Mouse (Mus musculus): Measurements from ENCODE around the gene Trem3. TPM values are rescaled to one million over a fixed set of nuclear protein-coding genes. Genes with fewer than 3 reads are reported as not detected.

Gene Trem3
- polyA plus RNA-seq, 1 experiment from 2014 or later = not detected

GRCm38 (mm10) chr17:48266138-48266537, 18.6 kb downstream of the Trem3 start:
- Histone ChIP-seq H3K27ac (ENCODE audit: low read depth, low read length) (0 out of 2 replicates have a peak overlapping the region, but pooled peaks have one; percentile 6), H3K4me1 (replicated peaks; ENCODE audit: control insufficient read depth, insufficient read depth, low read length) (no peaks in the 10 kb centered on the region), H3K27me3 (ENCODE audit: control insufficient read depth, insufficient read depth, low read length) (no peaks in the 10 kb centered on the region), H3K36me3 (ENCODE audit: control insufficient read depth, insufficient read depth, low read length) (no peaks in the 10 kb centered on the region), H3K9me3 (ENCODE audit: control insufficient read depth, low read length) (no peaks in the 10 kb centered on the region), H3K9ac (ENCODE audit: low read depth, low read length) (no peak overlapping the region), H3K4me2 (replicated peaks; ENCODE audit: low read depth, low read length) (no peak overlapping the region), H3K4me3 (ENCODE audit: low read depth, low read length) (no peak overlapping the region)
- no peak for ATAC-seq (ENCODE audit: low FRiP score)
- 29% methylated on average over 2 of the region's 2 CpGs for WGBS
- no peak for DNase-seq (ENCODE audit: low spot score)

GRCm38 (mm10) chr17:48266610-48267304, 19.2 kb downstream of the Trem3 start:
- DNase-seq (ENCODE audit: low spot score) = no peak
- Histone ChIP-seq H3K9ac (ENCODE audit: low read depth, low read length) (no peak overlapping the region), H3K27me3 (ENCODE audit: control insufficient read depth, insufficient read depth, low read length) (no peaks in the 10 kb centered on the region), H3K9me3 (ENCODE audit: control insufficient read depth, low read length) (no peaks in the 10 kb centered on the region), H3K4me1 (replicated peaks; ENCODE audit: control insufficient read depth, insufficient read depth, low read length) (no peaks in the 10 kb centered on the region), H3K4me2 (replicated peaks; ENCODE audit: low read depth, low read length) (no peak overlapping the region), H3K36me3 (ENCODE audit: control insufficient read depth, insufficient read depth, low read length) (no peaks in the 10 kb centered on the region), H3K4me3 (ENCODE audit: low read depth, low read length) (no peak overlapping the region), H3K27ac (ENCODE audit: low read depth, low read length) (0 out of 2 replicates have a peak overlapping the region, but pooled peaks have one; percentile 6)
- WGBS = 46% methylated on average over 2 of the region's 2 CpGs
- no peak for ATAC-seq (ENCODE audit: low FRiP score)

- Histone ChIP-seq H3K27me3 (ENCODE audit: control insufficient read depth, insufficient read depth, low read length) (no peaks in the 10 kb centered on the region), H3K9ac (ENCODE audit: low read depth, low read length) (no peak overlapping the region), H3K36me3 (ENCODE audit: control insufficient read depth, insufficient read depth, low read length) (no peaks in the 10 kb centered on the region), H3K4me3 (ENCODE audit: low read depth, low read length) (no peak overlapping the region), H3K4me2 (replicated peaks; ENCODE audit: low read depth, low read length) (no peak overlapping the region), H3K9me3 (ENCODE audit: control insufficient read depth, low read length) (no peaks in the 10 kb centered on the region), H3K27ac (ENCODE audit: low read depth, low read length) (no peak overlapping the region), H3K4me1 (replicated peaks; ENCODE audit: control insufficient read depth, insufficient read depth, low read length) (no peaks in the 10 kb centered on the region)
- DNase-seq (ENCODE audit: low spot score) (no peak), ATAC-seq (ENCODE audit: low FRiP score) (no peak)
- WGBS = 92% methylated on average over 1 of the region's 1 CpGs
These were observed 20.0 kb downstream of the Trem3 start for GRCm38 (mm10) chr17:48267591-48267990.

- H3K27me3 ChIP-seq (ENCODE audit: control insufficient read depth, insufficient read depth, low read length) = no peaks in the 10 kb centered on the region
- H3K9ac ChIP-seq (ENCODE audit: low read depth, low read length) = no peak overlapping the region
- no peak overlapping the region for H3K4me2 ChIP-seq (replicated peaks; ENCODE audit: low read depth, low read length)
- H3K27ac ChIP-seq (ENCODE audit: low read depth, low read length) = no peak overlapping the region
- H3K4me1 ChIP-seq (replicated peaks; ENCODE audit: control insufficient read depth, insufficient read depth, low read length) = no peaks in the 10 kb centered on the region
- H3K36me3 ChIP-seq (ENCODE audit: control insufficient read depth, insufficient read depth, low read length) = no peaks in the 10 kb centered on the region
- DNase-seq (ENCODE audit: low spot score) = no peak
- H3K4me3 ChIP-seq (ENCODE audit: low read depth, low read length) = no peak overlapping the region
- no peaks in the 10 kb centered on the region for H3K9me3 ChIP-seq (ENCODE audit: control insufficient read depth, low read length)
- no peak for ATAC-seq (ENCODE audit: low FRiP score)
These were observed 20.7 kb downstream of the Trem3 start for GRCm38 (mm10) chr17:48268276-48268675.

GRCm38 (mm10) chr17:48269833-48270232, 22.3 kb downstream of the Trem3 start:
- no peaks in the 10 kb centered on the region for H3K27me3 ChIP-seq (ENCODE audit: control insufficient read depth, insufficient read depth, low read length)
- ATAC-seq (ENCODE audit: low FRiP score) (no peak), DNase-seq (ENCODE audit: low spot score) (no peak)
- 72% methylated on average over 4 of the region's 4 CpGs for WGBS
- H3K9ac ChIP-seq (ENCODE audit: low read depth, low read length) = no peak overlapping the region
- no peaks in the 10 kb centered on the region for H3K9me3 ChIP-seq (ENCODE audit: control insufficient read depth, low read length)
- H3K4me3 ChIP-seq (ENCODE audit: low read depth, low read length) = no peak overlapping the region
- no peak overlapping the region for H3K27ac ChIP-seq (ENCODE audit: low read depth, low read length)
- H3K36me3 ChIP-seq (ENCODE audit: control insufficient read depth, insufficient read depth, low read length) = no peaks in the 10 kb centered on the region
- H3K4me1 ChIP-seq (replicated peaks; ENCODE audit: control insufficient read depth, insufficient read depth, low read length) = no peaks in the 10 kb centered on the region
- H3K4me2 ChIP-seq (replicated peaks; ENCODE audit: low read depth, low read length) = no peak overlapping the region

- Histone ChIP-seq H3K4me1 (replicated peaks; ENCODE audit: control insufficient read depth, insufficient read depth, low read length) (no peaks in the 10 kb centered on the region), H3K27me3 (ENCODE audit: control insufficient read depth, insufficient read depth, low read length) (no peaks in the 10 kb centered on the region), H3K27ac (ENCODE audit: low read depth, low read length) (no peak overlapping the region), H3K9ac (ENCODE audit: low read depth, low read length) (no peak overlapping the region), H3K36me3 (ENCODE audit: control insufficient read depth, insufficient read depth, low read length) (no peaks in the 10 kb centered on the region), H3K4me2 (replicated peaks; ENCODE audit: low read depth, low read length) (no peak overlapping the region), H3K9me3 (ENCODE audit: control insufficient read depth, low read length) (no peaks in the 10 kb centered on the region), H3K4me3 (ENCODE audit: low read depth, low read length) (no peak overlapping the region)
- DNase-seq (ENCODE audit: low spot score) (no peak), ATAC-seq (ENCODE audit: low FRiP score) (no peak)
- 74% methylated on average over 5 of the region's 5 CpGs for WGBS
These were observed 24.6 kb downstream of the Trem3 start for GRCm38 (mm10) chr17:48272158-48272557.

- no peak overlapping the region for H3K27ac ChIP-seq (ENCODE audit: low read depth, low read length)
- no peak overlapping the region for H3K9ac ChIP-seq (ENCODE audit: low read depth, low read length)
- no peaks in the 10 kb centered on the region for H3K4me1 ChIP-seq (replicated peaks; ENCODE audit: control insufficient read depth, insufficient read depth, low read length)
- 91% methylated on average over 4 of the region's 4 CpGs for WGBS
- H3K4me2 ChIP-seq (replicated peaks; ENCODE audit: low read depth, low read length) = no peak overlapping the region
- DNase-seq (ENCODE audit: low spot score) (no peak), ATAC-seq (ENCODE audit: low FRiP score) (no peak)
- no peaks in the 10 kb centered on the region for H3K9me3 ChIP-seq (ENCODE audit: control insufficient read depth, low read length)
- no peaks in the 10 kb centered on the region for H3K27me3 ChIP-seq (ENCODE audit: control insufficient read depth, insufficient read depth, low read length)
- no peak overlapping the region for H3K4me3 ChIP-seq (ENCODE audit: low read depth, low read length)
- H3K36me3 ChIP-seq (ENCODE audit: control insufficient read depth, insufficient read depth, low read length) = no peaks in the 10 kb centered on the region
These were observed 25.0 kb downstream of the Trem3 start for GRCm38 (mm10) chr17:48272598-48272997.

- no peaks in the 10 kb centered on the region for H3K36me3 ChIP-seq (ENCODE audit: control insufficient read depth, insufficient read depth, low read length)
- no peaks in the 10 kb centered on the region for H3K9me3 ChIP-seq (ENCODE audit: control insufficient read depth, low read length)
- no peaks in the 10 kb centered on the region for H3K27me3 ChIP-seq (ENCODE audit: control insufficient read depth, insufficient read depth, low read length)
- no peak overlapping the region for H3K27ac ChIP-seq (ENCODE audit: low read depth, low read length)
- no peak overlapping the region for H3K9ac ChIP-seq (ENCODE audit: low read depth, low read length)
- H3K4me3 ChIP-seq (ENCODE audit: low read depth, low read length) = no peak overlapping the region
- WGBS = 76% methylated on average over 4 of the region's 4 CpGs
- ATAC-seq (ENCODE audit: low FRiP score) (no peak), DNase-seq (ENCODE audit: low spot score) (no peak)
- H3K4me2 ChIP-seq (replicated peaks; ENCODE audit: low read depth, low read length) = no peak overlapping the region
- H3K4me1 ChIP-seq (replicated peaks; ENCODE audit: control insufficient read depth, insufficient read depth, low read length) = no peaks in the 10 kb centered on the region
These were observed 26.5 kb downstream of the Trem3 start for GRCm38 (mm10) chr17:48274098-48274497.

GRCm38 (mm10) chr17:48274885-48275284, 27.3 kb downstream of the Trem3 start:
- Histone ChIP-seq H3K4me3 (ENCODE audit: low read depth, low read length) (no peak overlapping the region), H3K9ac (ENCODE audit: low read depth, low read length) (no peak overlapping the region), H3K4me1 (replicated peaks; ENCODE audit: control insufficient read depth, insufficient read depth, low read length) (no peaks in the 10 kb centered on the region), H3K4me2 (replicated peaks; ENCODE audit: low read depth, low read length) (no peak overlapping the region), H3K27ac (ENCODE audit: low read depth, low read length) (no peak overlapping the region), H3K36me3 (ENCODE audit: control insufficient read depth, insufficient read depth, low read length) (no peaks in the 10 kb centered on the region), H3K27me3 (ENCODE audit: control insufficient read depth, insufficient read depth, low read length) (no peaks in the 10 kb centered on the region), H3K9me3 (ENCODE audit: control insufficient read depth, low read length) (no peaks in the 10 kb centered on the region)
- ATAC-seq (ENCODE audit: low FRiP score) (peak; percentile 35; the same call in 1 of the 2 replicates), DNase-seq (ENCODE audit: low spot score) (peak; percentile 88)
- WGBS = 33% methylated on average over 6 of the region's 6 CpGs
